Mouse (Mus musculus): ENCODE measurements around the gene 4930402F06Rik.

The 4930402F06Rik gene

GRCm38 (mm10) chr2:35336388-35337280 lies 60.3 kb downstream of the 4930402F06Rik start, which contains the start of gene Stom:
Gene Stom, minus strand, starts transcription at chr2:35336976.
- DNase-seq: peak; percentile 100

DNA sequence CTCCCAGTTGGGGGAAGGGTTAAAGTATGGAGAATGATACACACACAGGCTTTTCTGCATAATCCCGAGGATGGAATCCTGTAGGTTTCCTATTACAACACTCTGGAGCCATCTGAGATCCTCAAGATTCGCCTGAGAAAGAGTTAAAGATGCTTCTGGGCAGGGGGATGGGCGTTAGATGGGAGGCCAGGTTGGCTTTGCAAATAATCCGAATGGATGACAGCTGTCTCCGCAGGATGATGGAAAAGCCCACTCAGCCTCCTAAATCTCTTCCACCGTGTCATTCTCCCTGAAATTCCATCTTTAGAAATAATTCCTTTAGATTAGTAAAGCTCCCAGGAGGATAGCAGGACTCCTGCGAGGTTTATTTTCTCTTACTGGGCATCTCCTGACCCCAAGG lies 61.4 kb downstream of the 4930402F06Rik start:
- no peak for DNase-seq

DNA sequence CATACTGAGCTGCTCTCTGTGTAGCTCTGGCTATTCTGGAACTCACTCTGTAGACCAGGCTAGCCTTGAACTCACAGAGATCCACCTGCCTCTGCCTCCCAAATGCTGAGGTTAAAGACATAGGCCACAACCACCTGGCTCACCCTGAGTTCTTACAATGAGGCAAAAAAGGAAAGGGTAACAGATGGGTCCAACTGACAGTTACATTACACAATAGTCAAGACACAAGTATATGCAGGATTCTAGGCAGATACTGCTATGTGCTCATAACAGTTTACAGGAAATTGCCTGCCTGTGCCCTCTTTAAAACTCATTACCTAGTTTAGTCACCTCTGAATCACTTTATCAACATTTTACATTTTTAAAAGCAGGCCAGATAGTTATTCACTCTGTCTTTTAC lies 63.3 kb downstream of the 4930402F06Rik start:
- DNase-seq: no peak

GRCm38 (mm10) chr2:35331205-35331604 lies 65.8 kb downstream of the 4930402F06Rik start:
- no peak for DNase-seq

- DNase-seq: no peak
Measured at GRCm38 (mm10) chr2:35329061-35329460, 67.9 kb downstream of the 4930402F06Rik start.

DNA sequence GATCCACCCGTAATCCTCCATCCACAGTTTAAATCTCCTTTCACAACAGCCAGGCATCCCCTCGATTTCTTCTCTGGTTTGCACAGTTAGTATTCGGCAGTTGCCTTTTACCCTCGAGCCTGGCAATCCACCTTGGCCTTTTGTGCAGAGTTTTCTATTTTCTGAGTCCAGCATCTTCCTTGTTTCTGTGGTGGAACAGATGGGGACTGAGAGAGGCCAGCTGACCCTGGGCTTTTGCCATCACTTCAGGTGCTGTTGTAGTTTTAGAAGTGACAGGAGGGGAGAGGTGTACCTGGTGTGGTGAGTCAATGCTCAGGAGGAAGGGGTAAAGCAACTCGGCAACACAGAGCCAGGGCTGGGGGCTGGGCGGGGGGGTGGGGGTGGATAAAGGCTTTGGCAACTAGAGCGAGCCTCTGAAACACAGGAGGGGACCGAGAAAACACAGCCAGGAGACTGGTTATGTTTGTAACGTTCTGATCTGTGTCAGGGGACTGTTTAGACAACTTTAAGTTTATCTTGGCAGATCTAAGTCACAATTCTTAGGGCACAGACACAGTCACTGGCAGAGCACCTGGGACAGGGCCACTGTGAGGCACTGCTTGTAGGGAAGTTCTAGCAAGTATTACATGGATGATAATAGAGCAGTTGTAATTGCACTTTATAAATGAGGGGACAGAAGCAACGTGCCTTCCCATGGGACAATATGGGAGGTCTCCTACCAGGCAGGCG lies 68.7 kb downstream of the 4930402F06Rik start:
- DNase-seq: no peak

DNA sequence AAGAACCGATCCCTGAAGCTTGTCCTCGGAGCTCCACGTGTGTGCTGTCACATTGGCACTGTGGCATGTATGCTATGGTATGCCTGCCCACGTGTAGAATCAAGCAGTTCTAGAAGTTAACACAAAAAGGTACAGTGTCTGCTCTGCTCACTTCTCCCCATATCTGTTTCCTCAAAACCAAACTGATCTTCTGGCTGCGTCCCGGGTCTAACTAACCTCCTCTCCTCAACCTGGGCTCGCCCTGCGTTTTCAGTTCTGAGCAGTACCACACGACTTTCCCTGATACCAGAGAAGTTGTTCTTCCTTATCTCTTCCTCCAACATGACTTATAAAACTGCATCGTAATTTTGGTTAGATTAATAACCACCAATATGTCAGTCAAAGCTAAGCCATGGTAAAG lies 69.4 kb downstream of the 4930402F06Rik start:
- no peak for DNase-seq

GRCm38 (mm10) chr2:35326931-35327330 lies 70.0 kb downstream of the 4930402F06Rik start:
- no peak for DNase-seq

DNA sequence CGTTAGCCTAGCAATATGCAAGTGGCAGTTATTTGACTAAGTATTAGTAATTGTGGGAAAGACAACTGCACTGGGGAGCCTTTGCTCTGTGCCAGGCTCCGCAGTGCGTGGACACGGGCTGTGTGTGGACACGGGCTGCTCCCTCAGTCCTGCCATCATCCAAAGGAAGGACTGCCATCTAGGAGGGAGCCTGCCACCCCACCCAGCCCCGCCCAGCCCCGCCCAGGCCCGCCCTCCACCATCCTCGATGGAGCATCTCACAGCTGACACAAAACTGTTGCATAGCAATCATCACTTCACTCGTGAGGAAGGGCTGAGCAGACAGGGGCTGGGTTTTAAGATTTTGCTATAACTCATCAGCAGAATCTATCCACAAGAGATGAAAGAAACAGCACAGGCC lies 71.0 kb downstream of the 4930402F06Rik start:
- no peak for DNase-seq

Data from thymus, postnatal 14 days (tissue).